Mouse (Mus musculus) spleen, postnatal 4 days (tissue): ENCODE measurements at regions not wholly inside any gene's neighbourhood (a gene's known extent, or its start where the extent isn't known, plus 50 kb on each side); places are given as distances from the start of the nearest gene placed in this dataset.
"Not testable (repeated sequence)": the region's sequence is repeated elsewhere in the genome, so short reads cannot be mapped to it uniquely, and the experiment has no call there.

ENCODE experiments used
- DNase-seq, 2 experiments: peaks; one replicate each; pipeline ENCODE4 v3.0.0; 2022; ENCODE audit warnings: low spot score in 2 of 2

- no peak for DNase-seq
These were observed 418.1 kb upstream of the Slc10a2 start for GRCm38 (mm10) chr8:5523281-5523680.

DNA sequence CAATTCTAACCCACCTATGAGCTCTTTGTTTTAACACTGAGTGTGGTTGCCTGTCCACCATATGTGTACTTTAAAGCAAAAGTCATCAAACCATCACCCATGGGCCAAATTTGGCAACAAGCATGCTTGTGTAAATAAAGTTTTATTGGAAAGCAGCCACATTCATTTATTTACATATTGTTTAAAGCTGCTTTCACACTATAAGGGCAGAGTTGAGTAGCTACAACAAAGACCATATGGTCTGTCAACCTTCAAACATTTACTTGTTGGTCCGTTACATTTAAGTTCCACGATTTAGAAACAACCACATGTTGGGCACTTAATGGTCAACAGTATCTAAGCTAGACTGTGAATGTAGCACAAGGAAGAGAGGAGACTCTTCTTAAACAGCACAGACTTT is 390.7 kb upstream of the Slc10a2 start:
- DNase-seq: no peak

DNA sequence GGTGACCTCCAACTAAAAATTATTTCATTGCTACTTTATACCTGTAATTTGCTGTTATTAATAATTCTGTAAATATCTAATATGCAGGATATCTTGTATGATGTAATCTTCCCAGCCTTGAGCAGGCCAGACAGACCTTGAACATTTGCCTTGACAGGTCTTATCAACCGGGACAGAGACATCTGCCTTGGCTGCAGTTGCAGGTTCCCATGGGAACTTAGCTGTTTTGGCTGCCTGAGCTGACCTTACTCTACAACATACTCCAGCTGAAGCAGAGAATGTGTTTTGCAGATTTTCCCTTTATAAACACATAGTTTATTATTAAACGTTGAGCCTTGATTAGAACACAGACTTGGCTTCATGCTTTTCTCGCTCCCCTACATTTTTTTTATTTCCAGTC is 385.3 kb upstream of the Slc10a2 start:
- no peak for DNase-seq

GRCm38 (mm10) chr8:5482938-5483337 is 377.8 kb upstream of the Slc10a2 start:
- DNase-seq: no peak

DNA sequence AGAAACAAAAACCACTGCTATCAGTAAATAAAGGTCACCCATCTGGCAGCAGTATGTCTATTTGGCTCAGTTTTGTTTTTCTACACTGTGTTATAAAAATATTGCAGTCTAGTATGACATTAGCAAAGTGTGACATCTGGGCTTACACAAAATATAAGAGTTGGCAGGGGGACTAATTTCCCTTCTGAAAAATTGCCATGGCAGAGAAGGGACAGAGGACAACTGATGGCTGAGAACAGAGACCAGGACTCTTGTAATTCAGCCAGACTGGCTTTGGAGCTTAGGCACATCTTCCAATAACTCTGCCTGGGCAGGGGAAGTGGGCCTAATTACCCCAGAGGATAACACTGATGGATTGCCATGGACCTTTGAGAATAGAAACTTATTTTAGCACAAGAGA is 367.8 kb upstream of the Slc10a2 start:
- DNase-seq: no peak

GRCm38 (mm10) chr8:5472582-5472981 is 367.4 kb upstream of the Slc10a2 start:
- DNase-seq: no peak

- DNase-seq: no peak
These were observed 352.5 kb upstream of the Slc10a2 start for GRCm38 (mm10) chr8:5457619-5458018.

DNA sequence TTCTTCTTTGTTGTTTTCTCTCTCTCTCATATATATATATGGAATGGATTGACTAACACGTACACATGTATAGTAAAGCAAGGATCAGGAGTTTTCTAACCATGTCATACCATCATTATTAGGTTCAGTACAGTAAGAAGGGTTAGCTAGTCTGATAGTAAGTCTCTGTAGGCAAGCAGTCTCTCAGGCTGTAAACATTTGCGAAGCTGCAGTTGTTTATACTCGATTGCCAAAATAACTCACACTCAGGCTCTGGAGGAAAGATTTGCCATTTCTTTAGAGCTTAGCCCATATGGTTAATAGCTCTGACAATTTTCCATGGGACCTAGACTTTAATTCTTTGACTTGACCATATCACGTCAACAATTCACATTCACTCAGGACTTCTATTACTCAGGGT is 348.3 kb upstream of the Slc10a2 start:
- no peak for DNase-seq

- not testable (repeated sequence) for DNase-seq
These were observed 337.1 kb upstream of the Slc10a2 start for GRCm38 (mm10) chr8:5442243-5442642.

DNA sequence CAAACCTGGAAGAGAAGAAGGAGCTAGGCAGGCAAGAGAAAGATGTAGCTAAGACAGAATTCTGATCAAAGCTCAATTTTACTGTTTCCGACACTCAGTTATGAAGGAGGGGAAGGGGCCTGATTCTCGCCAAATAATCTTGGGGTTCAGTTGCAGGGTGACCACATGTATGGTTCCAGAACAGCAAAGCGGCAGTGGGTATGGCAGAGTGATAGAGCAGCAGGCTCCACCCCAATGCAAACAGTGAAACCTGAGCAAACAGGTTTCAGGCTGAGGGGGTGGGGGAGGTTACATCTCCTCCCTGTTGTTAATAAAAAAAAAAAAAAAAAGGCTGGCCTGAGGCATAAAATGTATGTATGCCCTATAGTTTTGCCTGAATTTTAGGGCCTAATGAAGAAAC is 335.3 kb upstream of the Slc10a2 start:
- DNase-seq: not testable (repeated sequence)

GRCm38 (mm10) chr8:5439054-5439453 is 333.9 kb upstream of the Slc10a2 start:
- no peak for DNase-seq

DNA sequence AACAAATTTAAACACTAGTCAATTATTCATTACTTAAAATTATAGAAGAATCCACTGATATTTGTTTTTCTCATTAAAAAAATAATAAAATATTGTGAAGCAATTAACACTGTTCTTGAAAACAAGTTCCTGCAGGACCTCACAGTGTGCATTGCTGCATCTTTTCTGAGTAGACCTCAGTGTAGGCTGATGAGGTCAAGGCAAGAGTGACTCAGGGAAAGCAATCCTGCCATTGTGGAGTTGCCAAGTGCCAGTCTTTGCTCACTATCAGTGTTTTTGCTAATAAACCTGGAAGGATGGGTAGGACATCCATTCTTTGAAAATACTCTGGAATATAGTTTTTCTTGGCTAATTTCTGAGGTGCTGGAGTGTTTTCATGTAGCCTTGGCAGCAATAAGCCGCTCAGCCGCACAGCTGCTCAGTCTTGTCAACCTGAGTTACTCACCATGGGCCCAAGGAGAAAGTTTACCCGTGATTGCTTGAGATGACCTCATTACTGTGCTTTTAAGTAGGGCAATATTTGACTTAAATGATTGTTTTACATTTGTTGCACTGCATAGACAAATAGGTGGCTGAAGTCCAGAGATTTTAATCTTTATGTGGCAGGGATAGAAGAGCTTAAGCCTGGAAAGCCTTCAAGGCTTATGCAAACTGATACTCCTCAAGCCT is 323.3 kb upstream of the Slc10a2 start:
- DNase-seq: no peak

DNA sequence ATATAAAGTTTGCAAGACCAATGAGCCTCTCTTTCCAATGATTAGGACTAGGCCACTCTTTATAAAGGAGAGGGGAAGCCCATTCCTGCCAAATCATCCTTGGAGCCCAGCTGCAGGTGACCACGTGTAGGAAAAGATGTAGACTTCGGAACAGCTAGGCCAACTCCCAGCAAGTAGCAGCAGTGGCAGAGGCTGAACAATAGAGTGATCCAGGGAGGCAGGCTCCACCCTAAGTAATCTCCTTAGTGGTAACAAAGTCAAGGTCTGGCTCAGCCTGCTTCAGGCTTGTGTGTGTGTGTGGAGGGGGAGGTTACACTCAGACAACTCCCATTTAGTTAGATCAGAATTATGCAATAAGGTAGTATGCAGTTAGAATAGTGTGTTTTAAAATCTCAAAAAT is 311.7 kb upstream of the Slc10a2 start:
- DNase-seq: not testable (repeated sequence)

DNA sequence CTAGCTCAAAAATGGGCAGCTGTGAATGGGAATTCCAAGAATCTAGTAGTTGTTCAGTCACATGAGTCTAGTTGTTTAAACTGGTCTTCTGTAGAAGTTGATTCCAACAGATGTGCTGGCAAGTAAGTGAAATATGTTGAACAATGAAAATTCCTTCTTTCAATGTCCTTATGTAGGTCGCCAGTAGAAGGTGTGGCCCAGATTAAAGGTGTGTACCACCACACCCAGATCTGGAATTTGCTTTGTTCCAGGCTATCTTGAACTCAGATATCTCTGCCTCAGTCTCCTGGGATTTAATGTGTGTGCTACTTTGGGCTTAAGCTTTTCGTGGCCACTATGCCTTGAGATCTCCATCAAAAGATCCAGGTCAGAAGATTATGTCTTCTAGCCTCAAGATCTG is 279.7 kb upstream of the Slc10a2 start:
- no peak for DNase-seq

- no peak for DNase-seq
These were observed 272.9 kb upstream of the Slc10a2 start for GRCm38 (mm10) chr8:5378001-5378400.

DNA sequence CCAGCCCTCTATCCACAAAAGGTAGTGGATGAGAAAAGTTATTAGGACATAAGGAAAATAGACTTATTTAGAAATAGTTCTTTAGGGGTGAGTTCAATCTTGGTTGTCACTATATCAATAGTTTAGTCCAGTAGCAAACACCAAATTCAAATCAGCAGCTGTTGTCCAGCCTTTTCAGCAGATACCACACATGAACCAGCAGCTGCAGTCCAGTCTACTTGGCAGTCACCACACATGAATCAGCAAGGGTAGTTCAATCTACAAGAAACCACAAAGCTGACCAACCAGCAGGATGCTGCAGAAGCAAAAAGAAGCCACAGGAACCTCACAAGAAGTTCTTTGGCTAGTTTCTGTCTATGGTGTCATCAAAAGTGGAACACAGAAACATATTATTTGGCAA is 234.8 kb upstream of the Slc10a2 start:
- no peak for DNase-seq

- no peak for DNase-seq
These were observed 209.4 kb upstream of the Slc10a2 start for GRCm38 (mm10) chr8:5314594-5314993.

DNA sequence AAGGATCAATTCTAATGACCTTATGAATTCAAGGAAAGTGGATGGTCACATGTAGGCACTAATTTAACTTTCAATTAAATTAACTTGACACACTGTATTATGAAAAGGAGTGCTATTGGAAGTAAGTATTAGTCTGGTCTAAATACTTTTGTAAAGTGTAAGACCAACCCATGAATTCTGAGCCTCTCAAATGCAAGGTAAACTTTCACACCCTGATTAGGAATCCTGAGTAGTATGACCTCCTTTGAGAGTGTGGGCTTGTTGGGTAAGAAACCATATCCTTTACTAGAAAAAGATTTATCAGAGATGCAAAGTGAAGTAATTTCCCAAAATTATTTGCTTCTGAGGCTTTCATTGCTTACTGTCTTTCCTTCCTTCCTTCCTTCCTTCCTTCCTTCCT is 194.8 kb upstream of the Slc10a2 start:
- no peak for DNase-seq

DNA sequence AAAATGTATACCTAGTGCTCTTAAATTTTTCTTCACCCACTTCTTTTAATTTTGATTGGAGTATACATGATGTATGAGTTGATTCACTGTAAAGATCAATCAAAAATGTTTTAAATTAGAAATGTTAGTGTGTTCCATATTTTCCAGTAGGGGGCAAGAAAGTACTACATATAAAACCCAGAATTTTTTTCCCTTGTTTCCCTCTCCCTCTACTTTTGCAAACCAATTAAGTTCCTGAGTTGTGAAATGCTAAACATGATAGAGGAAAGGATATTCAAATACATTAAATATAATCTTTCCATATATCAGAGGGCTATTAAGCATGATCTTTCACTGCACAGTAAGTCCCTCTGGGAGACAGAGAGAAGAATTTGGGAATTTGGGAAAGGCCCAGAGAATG is 192.0 kb upstream of the Slc10a2 start:
- no peak for DNase-seq

DNA sequence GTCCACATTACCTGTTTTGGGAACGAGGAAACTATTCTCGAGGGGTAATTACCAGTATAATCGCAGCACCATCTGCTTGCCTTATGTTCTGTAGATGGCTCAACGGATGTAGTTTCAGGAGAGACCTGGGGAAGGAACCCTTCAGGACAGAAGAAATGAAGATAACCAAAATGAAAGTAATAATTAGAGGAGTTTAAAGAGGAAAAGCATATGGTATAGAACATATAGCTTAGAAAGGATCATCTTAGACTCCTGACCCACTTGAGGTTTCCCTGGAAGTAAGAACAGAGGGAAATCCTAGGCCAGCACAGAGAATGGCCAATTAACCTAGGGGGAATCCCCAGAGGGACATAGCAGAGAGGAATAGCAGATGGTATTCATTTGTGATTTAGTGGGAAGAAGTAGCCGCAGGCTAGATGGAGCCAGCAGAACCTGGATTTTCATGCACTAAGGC is 180.6 kb upstream of the Slc10a2 start:
- DNase-seq: no peak

DNA sequence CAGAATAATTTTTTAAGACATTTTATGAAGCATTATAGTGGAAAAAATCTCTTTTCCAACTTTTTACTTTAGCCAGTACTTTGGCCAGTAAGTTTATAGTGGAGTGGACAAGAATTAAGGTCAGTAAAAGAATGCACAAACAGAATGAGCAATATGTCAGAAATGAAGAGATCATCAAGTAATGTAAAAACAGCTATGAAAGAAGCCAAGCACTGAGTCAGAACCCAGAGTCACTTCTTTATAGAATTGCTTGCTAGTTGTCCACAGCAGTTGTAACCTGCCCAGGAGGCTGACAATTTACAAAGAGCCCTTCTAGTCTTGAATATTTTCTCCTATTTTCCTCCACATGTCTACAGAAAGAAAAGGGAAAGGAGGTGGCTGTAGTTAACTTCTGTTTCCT is 178.6 kb upstream of the Slc10a2 start:
- no peak for DNase-seq

DNA sequence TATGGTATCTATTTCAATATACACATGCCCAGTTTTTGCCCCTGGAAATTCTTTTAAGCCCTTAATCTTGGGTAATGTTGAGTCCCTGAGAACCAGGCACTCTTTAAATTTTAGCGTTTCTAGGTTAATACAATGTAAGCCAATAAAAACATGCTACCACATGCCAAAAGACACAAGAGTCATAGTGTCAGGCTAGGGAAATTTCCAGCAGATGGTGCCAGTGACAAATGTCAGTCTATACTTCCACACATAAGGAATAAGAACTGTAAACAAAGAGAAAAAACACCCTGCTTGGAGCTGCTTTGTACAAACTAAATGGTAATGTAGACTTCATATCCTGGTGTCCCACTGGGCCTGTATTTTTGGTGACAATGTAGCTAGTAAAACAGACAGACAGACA is 157.2 kb upstream of the Slc10a2 start:
- DNase-seq: no peak

GRCm38 (mm10) chr8:5241871-5242270 is 136.7 kb upstream of the Slc10a2 start:
- DNase-seq: peak; percentile 62 to 80
